Mouse (Mus musculus) lung, postnatal 0 days (tissue): Measurements from ENCODE around the gene Gm27179.
"Not testable (repeated sequence)": the region's sequence is repeated elsewhere in the genome, so short reads cannot be mapped to it uniquely, and the experiment has no call there.

Experiments used
- CTCF ChIP-seq: IDR thresholded peaks from 2 replicates; pipeline ENCODE4 v1.5.1; 2016; ENCODE audit warnings: antibody characterized with exemption, mild to moderate bottlenecking
- EP300 ChIP-seq: IDR thresholded peaks from 2 replicates; pipeline ENCODE4 v1.6.1; 2016; ENCODE audit warnings: antibody characterized with exemption, mild to moderate bottlenecking, control low read depth

- not testable (repeated sequence) for TF ChIP-seq EP300, CTCF
These were observed 42.1 kb downstream of the Gm27179 start for GRCm38 (mm10) chr14:69470122-69470708.
